Mouse (Mus musculus) hindlimb bud, embryonic 11.5 days (tissue): ENCODE measurements around the gene Mindy3.
"Not testable (repeated sequence)": the region's sequence is repeated elsewhere in the genome, so short reads cannot be mapped to it uniquely, and the experiment has no call there.

Source experiments
- DNase-seq: peaks from one replicate; pipeline ENCODE4 v3.0.0-alpha.2; 2012; ENCODE audit warnings: low read depth, low spot score; ENCODE audit errors: extremely low spot score

Gene Mindy3

GRCm38 (mm10) chr2:12419262-12419655 is at the start of gene Mindy3:
Mindy3 (minus strand) TSS chr2:12419470.
- peak; percentile 47 for DNase-seq

- DNase-seq, result no peak
Observed at GRCm38 (mm10) chr2:12459732-12460131, 40.5 kb upstream of the Mindy3 start.

- no peak for DNase-seq
Observed at GRCm38 (mm10) chr2:12450108-12450507, 30.8 kb upstream of the Mindy3 start.

GRCm38 (mm10) chr2:12440120-12440519 is 20.9 kb upstream of the Mindy3 start:
- no peak for DNase-seq

- no peak for DNase-seq
Observed at GRCm38 (mm10) chr2:12439543-12439942, 20.3 kb upstream of the Mindy3 start.

GRCm38 (mm10) chr2:12438181-12438580 is 18.9 kb upstream of the Mindy3 start:
- no peak for DNase-seq

- no peak for DNase-seq
Observed at GRCm38 (mm10) chr2:12432055-12432454, 12.8 kb upstream of the Mindy3 start.

- DNase-seq, result no peak
Observed at GRCm38 (mm10) chr2:12424374-12424773, 5.1 kb upstream of the Mindy3 start.

- not testable (repeated sequence) for DNase-seq
Observed at GRCm38 (mm10) chr2:12423426-12423825, 4.2 kb upstream of the Mindy3 start.

GRCm38 (mm10) chr2:12418534-12419261 is 572 bp downstream of the Mindy3 start:
- peak; percentile 16 for DNase-seq

- no peak for DNase-seq
Observed at GRCm38 (mm10) chr2:12418121-12418520, 1.1 kb downstream of the Mindy3 start.

- DNase-seq, result no peak
Observed at GRCm38 (mm10) chr2:12412309-12412708, 7.0 kb downstream of the Mindy3 start.

- no peak for DNase-seq
Observed at GRCm38 (mm10) chr2:12411129-12411528, 8.1 kb downstream of the Mindy3 start.

- DNase-seq, result no peak
Observed at GRCm38 (mm10) chr2:12406737-12407136, 12.5 kb downstream of the Mindy3 start.

GRCm38 (mm10) chr2:12402469-12402868 is 16.8 kb downstream of the Mindy3 start:
- DNase-seq, result no peak

GRCm38 (mm10) chr2:12401137-12401536 is 18.1 kb downstream of the Mindy3 start:
- DNase-seq, result no peak

- DNase-seq, result peak; percentile 60
Observed at GRCm38 (mm10) chr2:12389028-12389427, 30.2 kb downstream of the Mindy3 start.

- DNase-seq, result no peak
Observed at GRCm38 (mm10) chr2:12388569-12388968, 30.7 kb downstream of the Mindy3 start.

- no peak for DNase-seq
Observed at GRCm38 (mm10) chr2:12384389-12384788, 34.9 kb downstream of the Mindy3 start.

- no peak for DNase-seq
Observed at GRCm38 (mm10) chr2:12382650-12383049, 36.6 kb downstream of the Mindy3 start.

- no peak for DNase-seq
Observed at GRCm38 (mm10) chr2:12380233-12380632, 39.0 kb downstream of the Mindy3 start.

GRCm38 (mm10) chr2:12378591-12378990 is 40.7 kb downstream of the Mindy3 start:
- no peak for DNase-seq

GRCm38 (mm10) chr2:12377024-12377423 is 42.2 kb downstream of the Mindy3 start:
- DNase-seq, result no peak
